In genomic region chr5:67847253-67848165, GRCm38 (mm10) we compare ENCODE assay signal across 8 mouse cellular contexts. TPM values are rescaled to one million over a fixed set of nuclear protein-coding genes. Genes with fewer than 3 reads are reported as not detected.
DNase-seq lines count a peak whose midpoint lies in the region; ATAC-seq lines count a peak whose summit lies in the region.

TSS of gene Atp8a1 (minus strand) at chr5:67847434.

- no peaks in the 10 kb centered on the region for H3K36me3 ChIP-seq in hindbrain, embryonic 15.5 days

- no peaks in the 10 kb centered on the region for H3K9me3 ChIP-seq in hindbrain, embryonic 15.5 days

- peak; percentile 98 for DNase-seq in T-cell, adult 2 months (ENCODE audit: low spot score)
- DNase-seq in cerebellum, postnatal 36 days: peak; percentile 99 to 100
- peak; percentile 98 to 99 for DNase-seq in frontal cortex, postnatal 36 days (ENCODE audit: low spot score in 2 of 2)
- peak; percentile 99 to 100 for DNase-seq in layer of hippocampus, postnatal 36 days
- peak; percentile 99 for DNase-seq in lung, postnatal 25 days (ENCODE audit: low spot score)
- peak; percentile 97 for DNase-seq in retina, adult 2 months (ENCODE audit: low read depth, low spot score)
- DNase-seq in thymus, postnatal 25 days: peak; percentile 99

- no peaks in the 10 kb centered on the region for H3K27me3 ChIP-seq in hindbrain, embryonic 15.5 days

- H3K4me2 ChIP-seq in hindbrain, embryonic 15.5 days: peak within 1 kb of the TSS; percentile 73

- H3K4me1 ChIP-seq in hindbrain, embryonic 15.5 days (replicated peaks): peaks cover 46% of the 10 kb centered on the region

- H3K4me3 ChIP-seq in hindbrain, embryonic 15.5 days: peak within 1 kb of the TSS; percentile 73

- peak within 1 kb of the TSS; percentile 79 for H3K9ac ChIP-seq in hindbrain, embryonic 15.5 days

- WGBS in hindbrain, embryonic 15.5 days: under 1% methylated on average over 50 of the region's 64 CpGs

- H3K27ac ChIP-seq in hindbrain, embryonic 15.5 days (replicated peaks): peak within 1 kb of the TSS; percentile 92

- ATAC-seq in hindbrain, embryonic 15.5 days (ENCODE audit: low FRiP score, low read depth): peak; percentile 97

RNA-seq across cellular contexts. Expression of gene Atp8a1, which starts in this region (rescaled TPM):
- polyA plus RNA-seq in hindbrain, embryonic 15.5 days (2015; fragmentation: Nextera tagmentation; extraction: Ambion mirVana): 49.4 and 56.7 TPM in 2 replicates
- 100 to 1,000 TPM; 163 to 183 TPM for total RNA-seq in layer of hippocampus, postnatal 36 days (2021)

Comparison
In these comparisons a context has a peak if more than half of its experiments do, and no peak if none do; other contexts are left out.
1. Peak in every context shown above with its lines: DNase-seq, ATAC-seq, H3K4me3 ChIP-seq and H3K27ac ChIP-seq.